Mouse (Mus musculus) small intestine, adult 2 months (tissue): ENCODE results near the gene Magt1.

Experiments used
- CTCF ChIP-seq: fragments of 200-500 bp; IDR thresholded peaks from 2 replicates; pipeline ENCODE4 v1.5.1; 2012; ENCODE audit warnings: low read depth, mild to moderate bottlenecking, control low read depth, inconsistent platforms, low read length, moderate library complexity, mixed read lengths; ENCODE audit not compliant: insufficient replicate concordance, insufficient read length; ENCODE audit errors: extremely low read depth
- POLR2A ChIP-seq: fragments of 200-500 bp; IDR thresholded peaks from 2 replicates; pipeline ENCODE4 v1.6.1; 2012; ENCODE audit warnings: low read depth, mild to moderate bottlenecking, control low read depth, inconsistent platforms, low read length, moderate library complexity

GRCm38 (mm10) chrX:105946357-105946756 is 65.3 kb downstream of the Magt1 start:
- TF ChIP-seq CTCF (no peak), POLR2A (no peak)
